Mouse (Mus musculus) limb, embryonic 12.5 days (tissue): Measurements from ENCODE around the gene R3hcc1l. TPM values are rescaled to one million over a fixed set of nuclear protein-coding genes. Genes with fewer than 3 reads are reported as not detected.

Source experiments
- ATAC-seq: fragments of 200-750 bp; cut with Nextera tagmentation; 2 replicates; pipeline ENCODE4 v1.8.0; 2017; ENCODE audit warnings: low read depth, moderate TSS enrichment; ENCODE audit not compliant: insufficient number of reproducible peaks, insufficient read depth, low FRiP score, low TSS enrichment
- H3K27ac ChIP-seq: fragments of 300-500 bp; sonication (generic); 2 replicates; pipeline ENCODE4 v1.5.1; 2016; ENCODE audit warnings: mild to moderate bottlenecking, moderate library complexity
- H3K27me3 ChIP-seq: fragments of 300-500 bp; sonication (generic); 2 replicates; pipeline ENCODE4 v1.6.1; 2016; ENCODE audit warnings: mild to moderate bottlenecking, moderate library complexity
- H3K36me3 ChIP-seq: fragments of 300-500 bp; sonication (generic); 2 replicates; pipeline ENCODE4 v1.6.1; 2016; ENCODE audit warnings: mild to moderate bottlenecking, moderate library complexity
- H3K4me1 ChIP-seq: fragments of 300-500 bp; sonication (generic); replicated peaks from 2 replicates; pipeline ENCODE4 v1.6.1; 2016
- H3K4me2 ChIP-seq: fragments of 300-500 bp; sonication (generic); 2 replicates; pipeline ENCODE4 v1.6.1; 2016; ENCODE audit warnings: mild to moderate bottlenecking, moderate library complexity
- H3K4me3 ChIP-seq: fragments of 300-500 bp; sonication (generic); replicated peaks from 2 replicates; pipeline ENCODE4 v1.5.1; 2016; ENCODE audit warnings: mild to moderate bottlenecking
- H3K9ac ChIP-seq: fragments of 300-500 bp; sonication (generic); replicated peaks from 2 replicates; pipeline ENCODE4 v1.6.1; 2016; ENCODE audit warnings: mild to moderate bottlenecking, moderate library complexity
- H3K9me3 ChIP-seq: fragments of 300-500 bp; sonication (generic); 2 replicates; pipeline ENCODE4 v1.6.1; 2016; ENCODE audit warnings: mild to moderate bottlenecking, moderate library complexity
- WGBS: fragments of 180-500 bp; shearing (Covaris S2); methylation state at CpG from one replicate; pipeline ENCODE4 v1.1.7; 2016; 5-methylcytosine and 5-hydroxymethylcytosine counted together
- polyA plus RNA-seq: library from polyadenylated mRNA; unstranded; fragments of >200 nt; fragmentation: Nextera tagmentation; extraction: Ambion mirVana; gene quantifications from 2 replicates; pipeline ENCODE4 v1.2.1, GENCODE M21; 2016

R3hcc1l gene
- polyA plus RNA-seq, 1 experiment from 2014 or later, result 29.1 TPM

DNA sequence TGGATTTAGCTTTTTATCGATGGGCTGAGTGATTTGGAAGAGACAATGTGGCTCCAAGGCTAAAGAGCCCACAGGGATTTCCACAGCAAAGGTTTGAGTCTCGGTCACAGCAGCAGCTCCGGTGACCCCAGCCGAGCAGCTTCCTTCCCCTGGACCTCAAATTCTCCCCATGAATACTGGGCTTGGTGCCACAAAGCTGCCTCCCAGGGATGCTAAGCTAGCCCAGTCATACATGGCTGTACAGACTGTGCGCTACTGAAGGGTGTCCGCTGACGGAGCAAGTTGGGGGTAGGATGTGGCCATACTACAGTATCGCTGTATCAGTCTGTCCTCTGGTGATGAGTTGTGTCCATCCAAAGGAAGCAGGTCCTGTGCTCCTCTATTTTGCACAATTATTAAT is 2.9 kb upstream of the R3hcc1l start:
- Histone ChIP-seq H3K4me3 (no peak overlapping the region), H3K9ac (no peak overlapping the region), H3K4me2 (no peak overlapping the region), H3K9me3 (no peaks in the 10 kb centered on the region), H3K36me3 (no peaks in the 10 kb centered on the region), H3K27me3 (peaks cover 5% of the 10 kb centered on the region), H3K27ac (no peak overlapping the region), H3K4me1 (peaks cover 7% of the 10 kb centered on the region)
- no peak for ATAC-seq
- WGBS, result 95% methylated on average over 8 of the region's 8 CpGs

DNA sequence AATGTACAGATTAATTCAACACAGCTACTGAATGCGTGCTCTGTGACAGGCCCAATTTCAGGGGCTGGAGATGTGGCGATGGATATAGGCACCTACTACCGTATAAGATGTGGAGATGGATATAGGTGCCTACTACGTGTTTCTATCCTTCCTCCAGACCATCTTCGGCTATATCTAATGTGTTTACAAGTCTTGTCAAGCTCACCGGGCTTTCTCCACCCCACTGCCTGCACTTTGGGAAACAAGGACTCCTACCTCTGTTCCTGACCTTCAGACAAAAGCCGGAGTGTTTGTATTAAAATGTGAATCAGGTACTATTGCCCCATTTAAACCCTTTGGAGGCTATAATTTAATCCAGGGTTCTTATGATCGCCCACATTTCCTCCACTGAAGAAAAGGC is 2.4 kb upstream of the R3hcc1l start:
- no peak overlapping the region for H3K4me2 ChIP-seq
- peaks cover 7% of the 10 kb centered on the region for H3K4me1 ChIP-seq
- WGBS, result 88% methylated on average over 8 of the region's 8 CpGs
- no peak for ATAC-seq
- no peak overlapping the region for H3K9ac ChIP-seq
- no peaks in the 10 kb centered on the region for H3K9me3 ChIP-seq
- no peak overlapping the region for H3K4me3 ChIP-seq
- no peak overlapping the region for H3K27ac ChIP-seq
- peaks cover 5% of the 10 kb centered on the region for H3K27me3 ChIP-seq
- no peaks in the 10 kb centered on the region for H3K36me3 ChIP-seq

DNA sequence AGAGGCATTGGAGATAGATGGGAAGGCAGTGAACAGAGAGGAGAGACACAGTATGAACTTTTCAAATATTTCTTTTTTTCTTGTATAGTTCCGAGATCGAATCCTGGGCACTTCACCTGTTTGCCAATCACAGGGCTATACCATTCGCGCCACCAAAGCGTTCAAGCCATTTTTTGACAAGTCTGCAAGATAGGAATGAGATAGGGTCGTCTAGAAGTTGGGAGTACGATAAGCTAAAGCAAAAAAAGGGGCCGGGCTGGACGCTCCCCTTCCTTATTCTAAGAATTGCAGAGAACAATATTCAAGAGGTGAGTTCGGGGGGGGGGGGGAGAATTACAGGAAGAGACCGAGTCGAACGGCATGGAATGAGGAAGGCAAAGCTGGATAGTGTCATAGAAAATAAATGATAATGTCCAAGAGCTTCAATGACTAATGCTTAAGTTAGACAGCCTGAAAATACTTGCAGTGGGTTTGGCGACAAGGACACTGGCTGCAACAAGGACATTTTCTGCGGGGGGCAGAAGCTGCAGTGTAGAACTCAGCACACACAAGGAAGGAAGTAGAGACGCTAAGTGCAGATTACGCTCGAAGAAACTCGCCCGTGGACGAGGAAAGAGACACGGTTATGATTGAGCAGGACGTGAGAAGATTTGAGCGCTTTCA is 471 bp upstream of the R3hcc1l start:
- 30% methylated on average over 24 of the region's 24 CpGs for WGBS
- Histone ChIP-seq H3K9ac (peak overlapping the region; percentile 86), H3K4me1 (peaks cover 7% of the 10 kb centered on the region), H3K4me3 (peak overlapping the region; percentile 76), H3K36me3 (no peaks in the 10 kb centered on the region), H3K9me3 (no peaks in the 10 kb centered on the region), H3K27me3 (peaks cover 5% of the 10 kb centered on the region), H3K4me2 (peak overlapping the region; percentile 69), H3K27ac (no peak overlapping the region)
- no peak for ATAC-seq

DNA sequence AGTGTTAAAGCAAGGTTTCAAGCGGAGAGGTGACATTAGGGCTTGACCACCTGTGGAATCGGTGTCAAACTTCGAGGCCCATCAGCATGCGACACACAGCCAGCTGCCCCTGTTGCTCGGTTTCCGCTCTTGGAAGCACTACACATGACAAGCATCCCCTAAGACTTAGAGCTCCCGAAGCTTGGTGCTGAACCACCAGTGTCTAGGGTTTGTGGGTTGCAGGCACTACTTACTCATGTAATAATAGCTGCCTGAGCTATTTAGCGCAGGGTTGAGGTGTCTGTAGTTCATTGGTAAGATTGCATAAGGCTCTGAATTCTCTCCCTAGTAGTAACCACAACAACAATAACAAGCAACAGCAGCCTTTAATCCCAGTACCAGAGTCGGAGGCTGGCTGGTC is 1.2 kb downstream of the R3hcc1l start:
- Histone ChIP-seq H3K9ac (peak overlapping the region; percentile 86; the same call in 1 of the 2 replicates), H3K4me1 (peaks cover 7% of the 10 kb centered on the region)
- WGBS, result 42% methylated on average over 9 of the region's 9 CpGs

DNA sequence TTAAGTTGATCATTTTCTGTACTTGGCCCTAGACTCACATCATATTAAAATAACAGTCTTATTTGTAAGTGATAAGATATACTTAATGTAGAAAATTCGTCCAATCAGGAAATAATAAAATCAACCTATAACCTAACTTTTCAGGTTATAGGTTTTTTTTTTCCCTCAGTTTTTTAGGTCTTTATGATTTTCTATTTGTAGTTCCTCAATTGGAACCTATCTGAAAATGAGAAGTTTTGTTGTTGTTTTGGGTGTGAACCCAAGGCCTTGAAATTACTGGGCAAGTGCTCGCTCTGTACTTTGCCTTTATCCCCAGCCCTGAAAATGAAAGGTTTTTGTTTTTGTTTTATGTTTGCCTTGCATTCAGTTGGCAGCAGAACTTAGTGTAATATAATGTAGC is 6.1 kb downstream of the R3hcc1l start:
- Histone ChIP-seq H3K9ac (no peak overlapping the region), H3K27me3 (no peaks in the 10 kb centered on the region), H3K27ac (no peak overlapping the region), H3K4me1 (peaks cover 4% of the 10 kb centered on the region), H3K36me3 (no peaks in the 10 kb centered on the region), H3K9me3 (no peaks in the 10 kb centered on the region), H3K4me2 (no peak overlapping the region), H3K4me3 (no peak overlapping the region)
- WGBS, result 87% methylated on average over 2 of the region's 2 CpGs
- no peak for ATAC-seq

More for the DNA sequence above, 1.2 kb downstream of the R3hcc1l start:
- Histone ChIP-seq H3K4me2 (peak overlapping the region; percentile 69), H3K36me3 (no peaks in the 10 kb centered on the region), H3K9me3 (no peaks in the 10 kb centered on the region), H3K27me3 (peaks cover 5% of the 10 kb centered on the region), H3K4me3 (peak overlapping the region; percentile 76), H3K27ac (no peak overlapping the region)
- no peak for ATAC-seq

DNA sequence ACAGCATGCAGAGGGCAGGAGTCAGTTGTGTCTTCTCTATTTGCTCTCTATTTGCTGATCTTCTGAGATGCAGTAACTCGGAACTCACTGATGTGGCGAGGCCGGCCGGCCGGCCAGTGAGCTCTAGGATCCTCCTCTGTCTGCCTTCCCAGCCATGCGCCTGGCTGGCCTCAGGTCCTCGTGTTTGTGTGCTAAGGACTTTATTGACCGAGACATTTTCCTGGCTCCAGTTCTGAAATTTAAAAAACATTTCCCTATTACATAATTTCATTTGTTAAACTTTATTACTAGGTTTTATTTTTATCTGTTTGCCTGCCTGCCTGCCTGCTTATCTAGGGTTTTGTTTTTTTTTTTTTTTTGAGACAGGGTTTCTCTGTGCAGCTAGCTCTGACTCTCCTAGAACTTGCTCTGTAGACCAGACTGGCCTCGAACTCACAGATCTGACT is 11.5 kb downstream of the R3hcc1l start:
- H3K4me1 ChIP-seq, result peaks cover 8% of the 10 kb centered on the region
- H3K9me3 ChIP-seq, result no peaks in the 10 kb centered on the region
- H3K4me3 ChIP-seq, result no peak overlapping the region
- no peak overlapping the region for H3K9ac ChIP-seq
- H3K27ac ChIP-seq, result no peak overlapping the region
- WGBS, result 76% methylated on average over 9 of the region's 9 CpGs
- ATAC-seq, result no peak
- H3K4me2 ChIP-seq, result no peak overlapping the region
- H3K36me3 ChIP-seq, result no peaks in the 10 kb centered on the region
- H3K27me3 ChIP-seq, result no peaks in the 10 kb centered on the region

DNA sequence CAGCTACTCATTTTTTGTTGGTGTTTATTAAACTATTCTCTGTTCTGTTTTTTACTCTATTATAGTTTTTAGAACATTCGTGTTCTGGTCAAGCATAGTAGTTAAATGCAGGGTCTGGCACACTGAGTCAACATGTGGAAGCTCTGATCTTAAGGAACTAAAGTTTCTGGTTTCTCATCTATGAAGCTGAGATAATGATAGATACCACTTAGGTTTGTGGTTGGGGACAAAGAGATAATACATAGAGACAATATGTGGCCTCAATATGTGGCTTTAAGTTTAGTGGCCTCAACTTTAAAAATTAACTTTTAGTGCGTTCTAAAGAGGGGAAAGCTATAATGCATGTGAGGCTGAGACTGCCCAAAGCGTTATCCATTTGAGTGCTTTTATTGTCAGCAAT is 15.9 kb downstream of the R3hcc1l start:
- Histone ChIP-seq H3K27ac (no peak overlapping the region), H3K36me3 (no peaks in the 10 kb centered on the region), H3K9ac (no peak overlapping the region), H3K4me3 (no peak overlapping the region), H3K4me2 (no peak overlapping the region), H3K9me3 (no peaks in the 10 kb centered on the region), H3K4me1 (peaks cover 10% of the 10 kb centered on the region), H3K27me3 (no peaks in the 10 kb centered on the region)
- ATAC-seq, result no peak
- WGBS, result 87% methylated on average over 3 of the region's 3 CpGs

DNA sequence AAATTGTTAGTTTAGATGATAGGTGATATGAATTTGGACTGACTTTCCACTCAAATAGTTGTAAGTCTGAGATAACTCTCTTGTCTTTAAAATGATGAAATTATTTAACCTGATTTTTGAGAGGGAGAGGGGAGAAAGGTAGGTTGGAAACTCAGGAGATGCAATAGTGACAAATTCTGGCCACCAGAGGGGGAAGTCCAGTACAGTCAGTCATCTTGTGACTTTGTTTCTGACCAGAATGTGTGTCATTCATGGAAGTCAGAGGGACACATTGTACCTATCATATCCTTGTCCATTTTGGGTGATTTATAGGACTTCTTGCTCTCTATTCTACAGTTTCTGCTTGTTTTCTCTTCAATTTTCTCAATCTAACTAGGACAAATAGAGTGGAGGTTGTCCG is 19.0 kb downstream of the R3hcc1l start:
- Histone ChIP-seq H3K4me3 (no peak overlapping the region), H3K4me2 (no peak overlapping the region), H3K27me3 (no peaks in the 10 kb centered on the region), H3K36me3 (no peaks in the 10 kb centered on the region), H3K27ac (no peak overlapping the region), H3K9ac (no peak overlapping the region), H3K4me1 (peaks cover 12% of the 10 kb centered on the region), H3K9me3 (no peaks in the 10 kb centered on the region)
- ATAC-seq, result no peak
- WGBS, result 94% methylated on average over 1 of the region's 1 CpGs

DNA sequence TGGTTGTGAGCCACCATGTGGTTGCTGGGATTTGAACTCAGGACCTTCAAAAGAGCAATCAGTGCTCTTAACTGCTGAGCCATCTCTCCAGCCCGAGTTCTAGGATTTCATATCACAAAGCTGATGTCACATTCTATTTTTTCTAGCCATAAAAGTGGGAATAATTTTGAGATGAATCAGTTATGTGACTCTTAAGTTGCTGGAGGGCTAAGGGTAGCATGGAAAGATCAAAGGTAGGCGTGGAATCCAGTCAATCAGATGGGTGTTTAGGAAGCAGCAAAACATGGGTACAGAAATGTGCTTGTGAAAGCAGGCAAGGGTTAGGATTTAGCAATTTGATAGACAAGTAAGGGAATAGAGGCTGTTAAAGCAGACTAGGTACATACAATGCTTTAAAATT is 20.4 kb downstream of the R3hcc1l start:
- no peak overlapping the region for H3K27ac ChIP-seq
- no peaks in the 10 kb centered on the region for H3K36me3 ChIP-seq
- 87% methylated on average over 2 of the region's 2 CpGs for WGBS
- no peaks in the 10 kb centered on the region for H3K9me3 ChIP-seq
- no peak overlapping the region for H3K4me3 ChIP-seq
- H3K4me1 ChIP-seq, result peaks cover 4% of the 10 kb centered on the region; the same call in 1 of the 2 replicates
- no peaks in the 10 kb centered on the region for H3K27me3 ChIP-seq
- no peak overlapping the region for H3K9ac ChIP-seq
- H3K4me2 ChIP-seq, result no peak overlapping the region
- ATAC-seq, result no peak

DNA sequence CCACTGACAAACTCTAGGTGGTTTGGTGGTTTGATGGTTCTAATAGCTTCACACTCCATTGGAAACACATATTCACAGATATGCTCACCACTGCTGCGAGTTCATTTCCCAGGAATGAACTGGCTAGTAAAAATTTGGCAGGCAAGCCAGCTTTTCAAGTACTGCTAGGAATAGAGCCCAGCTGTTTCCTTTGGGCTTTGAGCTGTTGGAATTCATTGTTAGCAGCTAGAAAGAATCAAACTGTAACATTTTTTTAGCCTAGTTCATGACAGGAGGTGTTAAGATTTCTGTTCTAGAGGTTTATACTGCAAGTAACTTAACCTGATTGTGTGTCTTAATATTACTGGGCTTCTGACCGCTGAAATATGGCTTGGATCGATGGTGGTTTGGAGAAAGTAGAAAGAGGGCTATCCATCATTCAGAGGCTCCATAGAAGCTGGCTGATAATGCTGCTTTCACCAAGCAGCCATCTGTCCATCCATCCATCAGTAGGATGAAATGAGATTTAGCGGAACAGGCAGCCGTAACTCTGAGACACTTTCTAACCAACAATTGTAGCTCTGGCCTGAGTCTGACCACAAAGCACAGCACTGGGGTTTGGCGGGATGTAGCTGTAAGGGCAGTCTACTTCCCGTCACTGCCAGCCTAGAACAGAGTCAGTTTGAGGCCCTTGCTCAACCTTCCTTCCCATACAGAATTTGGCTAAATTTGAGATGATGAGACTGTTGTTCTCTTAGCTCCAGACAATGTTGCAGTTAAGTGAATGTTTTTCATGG is 21.0 kb downstream of the R3hcc1l start:
- Histone ChIP-seq H3K4me2 (no peak overlapping the region), H3K27me3 (no peaks in the 10 kb centered on the region), H3K27ac (0 out of 2 replicates have a peak overlapping the region, but pooled peaks have one; percentile 8), H3K9ac (no peak overlapping the region), H3K4me1 (peaks cover 4% of the 10 kb centered on the region; the same call in 1 of the 2 replicates), H3K9me3 (no peaks in the 10 kb centered on the region), H3K4me3 (no peak overlapping the region), H3K36me3 (no peaks in the 10 kb centered on the region)
- 79% methylated on average over 7 of the region's 7 CpGs for WGBS
- no peak for ATAC-seq

DNA sequence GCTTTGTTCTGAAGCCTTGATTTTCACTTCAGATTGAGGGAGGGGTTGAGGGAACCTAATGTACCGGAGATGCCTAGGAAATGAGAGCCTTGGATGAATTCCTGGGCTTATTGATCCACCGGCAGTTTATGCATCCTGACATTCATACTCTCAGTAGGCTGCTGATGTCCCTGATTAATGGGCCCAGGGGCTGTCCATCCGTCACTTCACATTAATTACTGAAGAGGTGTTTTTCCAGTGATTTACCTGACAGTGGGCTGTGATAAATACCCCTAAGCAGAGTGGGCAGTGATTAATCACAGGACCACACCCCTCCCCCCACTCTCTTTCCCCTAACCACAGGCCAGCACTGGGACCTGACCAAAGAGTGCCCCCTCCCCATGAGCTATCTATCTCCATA is 22.1 kb downstream of the R3hcc1l start:
- no peaks in the 10 kb centered on the region for H3K36me3 ChIP-seq
- H3K9me3 ChIP-seq, result no peaks in the 10 kb centered on the region
- no peak overlapping the region for H3K4me3 ChIP-seq
- no peak overlapping the region for H3K27ac ChIP-seq
- ATAC-seq, result no peak
- no peak overlapping the region for H3K4me2 ChIP-seq
- H3K27me3 ChIP-seq, result no peaks in the 10 kb centered on the region
- H3K9ac ChIP-seq, result no peak overlapping the region
- peaks cover 4% of the 10 kb centered on the region; the same call in 1 of the 2 replicates for H3K4me1 ChIP-seq
- WGBS, result 53% methylated on average over 3 of the region's 3 CpGs
